Mouse (Mus musculus): ENCODE results near the gene Sf3b5. TPM values are rescaled to one million over a fixed set of nuclear protein-coding genes. Genes with fewer than 3 reads are reported as not detected.

The Sf3b5 gene
- polyA plus RNA-seq, 1 experiment from 2014 or later, result 52.0 TPM

GRCm38 (mm10) chr10:13044659-13045058 is 39.5 kb downstream of the Sf3b5 start:
- 93% methylated on average over 11 of the region's 11 CpGs for WGBS
- H3K27ac ChIP-seq (ENCODE audit: low read depth), result no peak overlapping the region
- no peaks in the 10 kb centered on the region for H3K36me3 ChIP-seq (ENCODE audit: control insufficient read depth, insufficient read depth, low read length)
- H3K9ac ChIP-seq (ENCODE audit: low read length), result no peak overlapping the region
- H3K27me3 ChIP-seq (replicated peaks; ENCODE audit: control insufficient read depth, insufficient read depth, low read length), result no peaks in the 10 kb centered on the region
- H3K4me2 ChIP-seq (ENCODE audit: low read length), result no peak overlapping the region
- ATAC-seq (replicated peaks; ENCODE audit: low FRiP score, low TSS enrichment, low read depth) (no peak), DNase-seq (ENCODE audit: low spot score) (no peak)
- no peaks in the 10 kb centered on the region for H3K9me3 ChIP-seq (ENCODE audit: control insufficient read depth, low read length)
- no peaks in the 10 kb centered on the region for H3K4me1 ChIP-seq (replicated peaks; ENCODE audit: control insufficient read depth, insufficient read depth, low read length)
- no peak overlapping the region for H3K4me3 ChIP-seq (ENCODE audit: low read depth, low read length)

DNA sequence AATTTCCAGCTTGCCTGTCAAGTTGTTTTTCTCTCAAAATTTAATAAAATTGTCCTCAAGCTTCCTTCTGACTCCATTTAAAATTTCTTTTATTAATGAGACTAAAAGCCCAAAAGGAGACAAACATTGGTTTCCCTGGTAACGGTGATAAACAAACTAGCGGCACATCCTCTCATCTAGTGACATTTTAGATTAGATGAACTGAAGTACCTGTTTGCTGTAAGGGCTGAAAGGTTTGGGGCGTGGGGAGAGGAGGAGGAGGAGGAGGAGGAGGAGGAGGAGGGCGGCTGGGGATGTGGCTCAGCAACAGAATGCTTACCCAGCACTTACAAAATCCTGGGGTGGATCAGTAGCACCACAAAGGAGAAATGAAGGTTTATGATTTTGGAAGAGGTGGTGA is 42.7 kb downstream of the Sf3b5 start:
- ATAC-seq (replicated peaks; ENCODE audit: low FRiP score, low TSS enrichment, low read depth) (no peak), DNase-seq (ENCODE audit: low spot score) (no peak)
- WGBS, result 30% methylated on average over 4 of the region's 4 CpGs
- H3K9ac ChIP-seq (ENCODE audit: low read length), result no peak overlapping the region
- no peak overlapping the region for H3K4me3 ChIP-seq (ENCODE audit: low read depth, low read length)
- no peaks in the 10 kb centered on the region for H3K27me3 ChIP-seq (replicated peaks; ENCODE audit: control insufficient read depth, insufficient read depth, low read length)
- no peaks in the 10 kb centered on the region for H3K4me1 ChIP-seq (replicated peaks; ENCODE audit: control insufficient read depth, insufficient read depth, low read length)
- no peaks in the 10 kb centered on the region for H3K36me3 ChIP-seq (ENCODE audit: control insufficient read depth, insufficient read depth, low read length)
- no peak overlapping the region for H3K4me2 ChIP-seq (ENCODE audit: low read length)
- no peak overlapping the region for H3K27ac ChIP-seq (ENCODE audit: low read depth)
- H3K9me3 ChIP-seq (ENCODE audit: control insufficient read depth, low read length), result no peaks in the 10 kb centered on the region

- Histone ChIP-seq H3K27ac (ENCODE audit: low read depth) (no peak overlapping the region), H3K4me1 (replicated peaks; ENCODE audit: control insufficient read depth, insufficient read depth, low read length) (peaks cover 8% of the 10 kb centered on the region), H3K9ac (ENCODE audit: low read length) (no peak overlapping the region), H3K36me3 (ENCODE audit: control insufficient read depth, insufficient read depth, low read length) (no peaks in the 10 kb centered on the region), H3K4me3 (ENCODE audit: low read depth, low read length) (no peak overlapping the region), H3K9me3 (ENCODE audit: control insufficient read depth, low read length) (no peaks in the 10 kb centered on the region), H3K4me2 (ENCODE audit: low read length) (no peak overlapping the region), H3K27me3 (replicated peaks; ENCODE audit: control insufficient read depth, insufficient read depth, low read length) (peaks cover 25% of the 10 kb centered on the region)
- DNase-seq (ENCODE audit: low spot score) (no peak), ATAC-seq (replicated peaks; ENCODE audit: low FRiP score, low TSS enrichment, low read depth) (no peak)
- 74% methylated on average over 6 of the region's 6 CpGs for WGBS
Observed at GRCm38 (mm10) chr10:13056863-13057381, 51.8 kb downstream of the Sf3b5 start.

Other genes starting within 250 kb of the Sf3b5 start
- gene Utrn, start 136.0 kb upstream of the Sf3b5 start, polyA plus RNA-seq (2014; fragmentation: Nextera tagmentation; extraction: Ambion mirVana), result 55.1 and 55.5 TPM in 2 replicates
- 1.9 and 3.2 TPM in 2 replicates for gene Stx11, start 41.0 kb upstream of the Sf3b5 start, polyA plus RNA-seq (2014; fragmentation: Nextera tagmentation; extraction: Ambion mirVana)
- 266 and 288 TPM in 2 replicates for gene Plagl1, start 55.2 kb downstream of the Sf3b5 start, polyA plus RNA-seq (2014; fragmentation: Nextera tagmentation; extraction: Ambion mirVana)
- gene Zc2hc1b, start 172.7 kb downstream of the Sf3b5 start, polyA plus RNA-seq (2014; fragmentation: Nextera tagmentation; extraction: Ambion mirVana), result not detected in 2 replicates
- 80.1 and 87.2 TPM in 2 replicates for gene Ltv1, start 187.8 kb downstream of the Sf3b5 start, polyA plus RNA-seq (2014; fragmentation: Nextera tagmentation; extraction: Ambion mirVana)

Measured in intestine, embryonic 14.5 days (tissue).